Mouse (Mus musculus): ENCODE measurements at regions not wholly inside any gene's neighbourhood (a gene's known extent, or its start where the extent isn't known, plus 50 kb on each side); places are given as distances from the start of the nearest gene placed in this dataset.

DNA sequence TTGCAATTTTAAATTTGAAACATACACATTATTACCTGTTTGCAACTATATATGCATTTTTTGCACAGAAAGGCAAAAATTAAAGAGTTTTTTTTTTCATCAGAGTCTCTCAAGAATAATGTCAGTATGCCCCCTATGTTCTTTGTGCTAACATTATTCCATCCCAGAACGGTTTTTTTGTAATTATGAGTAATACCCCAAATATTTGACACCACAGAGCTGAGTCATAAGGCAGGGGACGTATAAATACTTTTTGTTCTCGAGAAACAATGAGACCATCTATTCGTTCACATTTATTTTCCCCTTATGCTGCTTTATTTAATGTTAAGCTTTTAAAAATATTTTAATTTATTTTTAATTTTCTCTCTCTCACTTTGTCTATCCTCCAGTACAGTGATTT, 578.5 kb downstream of the Cetn3 start:
- H3K36me3 ChIP-seq (ENCODE audit: control insufficient read depth, insufficient read depth, low read length), result no peaks in the 10 kb centered on the region
- 69% methylated on average over 4 of the region's 4 CpGs for WGBS
- DNase-seq (ENCODE audit: extremely low read depth, low read depth, low spot score), result no peak
- H3K9ac ChIP-seq (ENCODE audit: low read depth, low read length), result no peak overlapping the region
- H3K27ac ChIP-seq (replicated peaks; ENCODE audit: insufficient read depth, low read depth, low read length), result no peak overlapping the region
- no peaks in the 10 kb centered on the region for H3K79me2 ChIP-seq (ENCODE audit: control insufficient read depth, insufficient read depth, low read length)
- H3K27me3 ChIP-seq (ENCODE audit: control insufficient read depth, insufficient read depth, low read length), result no peaks in the 10 kb centered on the region
- H3K4me3 ChIP-seq (ENCODE audit: insufficient read depth, low read depth, low read length), result no peak overlapping the region
- TF ChIP-seq POLR2A (IDR thresholded peaks at IDR 0.05; ENCODE audit: extremely low read depth, insufficient read depth, low read length) (no peak), CTCF (IDR thresholded peaks at IDR 0.05; ENCODE audit: low read depth, low read length) (no peak)
- H3K4me1 ChIP-seq (ENCODE audit: control insufficient read depth, insufficient read depth, low read length), result no peaks in the 10 kb centered on the region

DNA sequence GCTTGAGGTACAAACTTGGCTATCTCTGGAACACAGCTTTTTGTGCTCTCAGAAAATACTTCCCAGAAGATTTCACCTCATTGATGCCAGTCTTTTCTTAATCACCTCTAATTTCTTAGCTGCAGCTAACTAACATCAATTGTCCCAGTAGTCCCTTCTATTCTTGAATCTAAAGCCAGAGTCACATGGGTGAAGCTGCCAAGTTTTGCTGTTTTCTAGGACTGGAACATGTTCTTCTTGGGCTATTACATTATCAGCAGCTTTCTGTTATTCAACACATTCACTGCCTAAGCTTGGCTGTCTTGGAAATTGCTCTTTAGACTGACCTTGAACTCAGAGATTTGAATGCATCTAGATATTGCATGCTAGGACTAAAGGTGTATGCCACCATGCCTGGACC, 583.9 kb downstream of the Cetn3 start:
- no peaks in the 10 kb centered on the region for H3K36me3 ChIP-seq (ENCODE audit: control insufficient read depth, insufficient read depth, low read length)
- DNase-seq (ENCODE audit: extremely low read depth, low read depth, low spot score), result no peak
- TF ChIP-seq POLR2A (IDR thresholded peaks at IDR 0.05; ENCODE audit: extremely low read depth, insufficient read depth, low read length) (no peak), CTCF (IDR thresholded peaks at IDR 0.05; ENCODE audit: low read depth, low read length) (no peak)
- H3K9ac ChIP-seq (ENCODE audit: low read depth, low read length), result no peak overlapping the region
- no peak overlapping the region for H3K4me3 ChIP-seq (ENCODE audit: insufficient read depth, low read depth, low read length)
- no peaks in the 10 kb centered on the region for H3K4me1 ChIP-seq (ENCODE audit: control insufficient read depth, insufficient read depth, low read length)
- no peak overlapping the region for H3K27ac ChIP-seq (replicated peaks; ENCODE audit: insufficient read depth, low read depth, low read length)
- H3K79me2 ChIP-seq (ENCODE audit: control insufficient read depth, insufficient read depth, low read length), result no peaks in the 10 kb centered on the region
- H3K27me3 ChIP-seq (ENCODE audit: control insufficient read depth, insufficient read depth, low read length), result no peaks in the 10 kb centered on the region

DNA sequence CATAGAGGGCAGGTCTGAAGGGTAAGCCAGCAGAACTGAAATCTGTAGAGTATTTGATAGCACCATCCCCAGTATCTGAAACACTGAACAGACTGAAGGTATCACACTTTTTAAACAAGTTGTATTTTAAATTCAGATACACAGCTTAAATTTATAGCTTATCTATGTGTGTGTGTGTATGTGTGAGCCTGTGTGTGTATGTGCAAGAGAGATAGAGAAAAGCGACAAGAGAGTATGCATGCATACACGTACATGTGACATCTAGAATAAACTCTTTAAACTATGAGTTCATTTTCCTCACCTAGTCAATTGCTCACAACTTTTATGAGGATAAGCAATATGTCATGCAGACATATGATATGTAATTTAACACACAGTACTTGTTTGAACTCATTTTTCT, 588.7 kb downstream of the Cetn3 start:
- Histone ChIP-seq H3K9ac (ENCODE audit: low read depth, low read length) (no peak overlapping the region), H3K4me3 (ENCODE audit: insufficient read depth, low read depth, low read length) (no peak overlapping the region), H3K27me3 (ENCODE audit: control insufficient read depth, insufficient read depth, low read length) (no peaks in the 10 kb centered on the region), H3K27ac (replicated peaks; ENCODE audit: insufficient read depth, low read depth, low read length) (no peak overlapping the region), H3K4me1 (ENCODE audit: control insufficient read depth, insufficient read depth, low read length) (no peaks in the 10 kb centered on the region), H3K36me3 (ENCODE audit: control insufficient read depth, insufficient read depth, low read length) (no peaks in the 10 kb centered on the region), H3K79me2 (ENCODE audit: control insufficient read depth, insufficient read depth, low read length) (no peaks in the 10 kb centered on the region)
- TF ChIP-seq CTCF (IDR thresholded peaks at IDR 0.05; ENCODE audit: low read depth, low read length) (no peak), POLR2A (IDR thresholded peaks at IDR 0.05; ENCODE audit: extremely low read depth, insufficient read depth, low read length) (no peak)
- 91% methylated on average over 2 of the region's 2 CpGs for WGBS
- no peak for DNase-seq (ENCODE audit: extremely low read depth, low read depth, low spot score)

DNA sequence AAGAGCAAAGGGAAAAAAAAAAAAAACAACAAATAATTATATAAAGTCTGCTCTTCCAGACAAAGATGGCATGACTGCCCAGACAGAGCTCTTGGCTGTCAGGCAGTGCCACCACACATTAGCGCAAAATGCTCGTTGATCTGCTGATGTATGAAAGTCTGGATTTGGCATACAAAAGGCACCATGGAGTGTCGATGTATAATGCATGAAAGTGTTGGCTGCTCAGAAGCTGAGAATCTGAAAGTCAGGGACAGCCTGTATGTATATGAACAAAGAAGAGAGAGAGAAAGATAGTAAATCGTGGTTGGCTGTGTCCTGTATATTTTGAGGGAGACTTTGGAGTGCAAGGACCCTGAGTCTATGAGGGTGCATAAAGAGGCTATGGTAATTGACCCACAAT, 589.7 kb downstream of the Cetn3 start:
- H3K4me3 ChIP-seq (ENCODE audit: insufficient read depth, low read depth, low read length), result no peak overlapping the region
- no peak for DNase-seq (ENCODE audit: extremely low read depth, low read depth, low spot score)
- no peaks in the 10 kb centered on the region for H3K79me2 ChIP-seq (ENCODE audit: control insufficient read depth, insufficient read depth, low read length)
- H3K27ac ChIP-seq (replicated peaks; ENCODE audit: insufficient read depth, low read depth, low read length), result no peak overlapping the region
- no peaks in the 10 kb centered on the region for H3K27me3 ChIP-seq (ENCODE audit: control insufficient read depth, insufficient read depth, low read length)
- no peaks in the 10 kb centered on the region for H3K36me3 ChIP-seq (ENCODE audit: control insufficient read depth, insufficient read depth, low read length)
- TF ChIP-seq POLR2A (IDR thresholded peaks at IDR 0.05; ENCODE audit: extremely low read depth, insufficient read depth, low read length) (no peak), CTCF (IDR thresholded peaks at IDR 0.05; ENCODE audit: low read depth, low read length) (no peak)
- no peaks in the 10 kb centered on the region for H3K4me1 ChIP-seq (ENCODE audit: control insufficient read depth, insufficient read depth, low read length)
- no peak overlapping the region for H3K9ac ChIP-seq (ENCODE audit: low read depth, low read length)
- WGBS, result 84% methylated on average over 4 of the region's 4 CpGs

DNA sequence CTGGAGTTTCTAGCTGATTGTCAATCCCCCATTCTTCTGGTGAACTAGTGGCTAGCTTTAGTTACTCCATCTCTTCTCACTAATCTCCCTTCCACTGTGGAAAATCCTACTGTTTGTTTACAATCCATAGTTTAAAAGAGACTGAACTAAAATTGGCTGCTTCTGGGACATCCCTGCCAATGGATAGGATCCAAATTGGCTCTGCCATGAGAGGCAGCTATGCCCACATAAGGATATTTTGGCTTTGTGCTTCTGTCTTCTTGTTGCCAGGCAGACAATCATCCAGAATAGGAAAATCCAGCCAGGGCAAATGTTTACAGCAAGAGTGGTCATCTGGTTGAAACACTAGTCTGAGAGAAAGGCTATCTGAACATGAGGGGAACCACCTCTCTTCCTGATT, 610.0 kb downstream of the Cetn3 start:
- Histone ChIP-seq H3K27me3 (ENCODE audit: control insufficient read depth, insufficient read depth, low read length) (no peaks in the 10 kb centered on the region), H3K79me2 (ENCODE audit: control insufficient read depth, insufficient read depth, low read length) (no peaks in the 10 kb centered on the region), H3K36me3 (ENCODE audit: control insufficient read depth, insufficient read depth, low read length) (no peaks in the 10 kb centered on the region), H3K27ac (replicated peaks; ENCODE audit: insufficient read depth, low read depth, low read length) (no peak overlapping the region), H3K4me1 (ENCODE audit: control insufficient read depth, insufficient read depth, low read length) (no peaks in the 10 kb centered on the region), H3K9ac (ENCODE audit: low read depth, low read length) (no peak overlapping the region), H3K4me3 (ENCODE audit: insufficient read depth, low read depth, low read length) (no peak overlapping the region)
- DNase-seq (ENCODE audit: extremely low read depth, low read depth, low spot score), result no peak
- TF ChIP-seq POLR2A (IDR thresholded peaks at IDR 0.05; ENCODE audit: extremely low read depth, insufficient read depth, low read length) (no peak), CTCF (IDR thresholded peaks at IDR 0.05; ENCODE audit: low read depth, low read length) (no peak)

DNA sequence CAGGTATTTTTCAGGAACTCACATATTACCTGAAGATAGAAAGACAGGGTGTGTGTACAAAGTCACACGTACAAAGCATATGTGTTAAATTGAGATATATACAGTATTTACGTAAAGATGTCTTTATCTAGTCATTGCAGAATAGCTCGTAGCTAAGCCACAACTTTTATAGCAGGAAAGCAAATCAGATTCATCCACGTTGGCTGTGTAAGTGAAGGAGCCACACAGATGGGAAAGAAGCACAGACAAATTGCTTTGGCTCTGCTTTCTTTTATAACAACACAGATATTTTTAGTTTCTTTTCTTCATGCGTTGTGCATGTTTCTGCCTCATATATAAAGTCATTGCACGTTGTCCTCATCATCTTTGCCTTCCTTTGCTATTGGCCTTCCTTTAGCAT, 610.6 kb downstream of the Cetn3 start:
- no peak for TF ChIP-seq POLR2A (IDR thresholded peaks at IDR 0.05; ENCODE audit: extremely low read depth, insufficient read depth, low read length)
- no peak for TF ChIP-seq CTCF (IDR thresholded peaks at IDR 0.05; ENCODE audit: low read depth, low read length)
- H3K4me1 ChIP-seq (ENCODE audit: control insufficient read depth, insufficient read depth, low read length), result no peaks in the 10 kb centered on the region
- DNase-seq (ENCODE audit: extremely low read depth, low read depth, low spot score), result no peak
- no peak overlapping the region for H3K27ac ChIP-seq (replicated peaks; ENCODE audit: insufficient read depth, low read depth, low read length)
- WGBS, result 71% methylated on average over 6 of the region's 6 CpGs
- H3K9ac ChIP-seq (ENCODE audit: low read depth, low read length), result no peak overlapping the region
- H3K4me3 ChIP-seq (ENCODE audit: insufficient read depth, low read depth, low read length), result no peak overlapping the region
- H3K36me3 ChIP-seq (ENCODE audit: control insufficient read depth, insufficient read depth, low read length), result no peaks in the 10 kb centered on the region
- H3K79me2 ChIP-seq (ENCODE audit: control insufficient read depth, insufficient read depth, low read length), result no peaks in the 10 kb centered on the region
- no peaks in the 10 kb centered on the region for H3K27me3 ChIP-seq (ENCODE audit: control insufficient read depth, insufficient read depth, low read length)
